Mouse (Mus musculus): Measurements from ENCODE around the gene Ctsl.

Gene Ctsl

GRCm38 (mm10) chr13:64370173-64370940, at the start of gene Ctsl:
Ctsl (minus strand) TSS chr13:64370890.
- peak; percentile 75 for DNase-seq (ENCODE audit: low read depth, low spot score)

GRCm38 (mm10) chr13:64416955-64417601, 46.4 kb upstream of the Ctsl start:
- DNase-seq (ENCODE audit: low read depth, low spot score): no peak

GRCm38 (mm10) chr13:64415659-64416058, 45.0 kb upstream of the Ctsl start:
- no peak for DNase-seq (ENCODE audit: low read depth, low spot score)

- no peak for DNase-seq (ENCODE audit: low read depth, low spot score)
Measured at GRCm38 (mm10) chr13:64412752-64413257, 42.1 kb upstream of the Ctsl start.

GRCm38 (mm10) chr13:64411282-64411681, 40.6 kb upstream of the Ctsl start:
- no peak for DNase-seq (ENCODE audit: low read depth, low spot score)

GRCm38 (mm10) chr13:64410604-64411003, 39.9 kb upstream of the Ctsl start:
- DNase-seq (ENCODE audit: low read depth, low spot score): no peak

- DNase-seq (ENCODE audit: low read depth, low spot score): no peak
Measured at GRCm38 (mm10) chr13:64407992-64408391, 37.3 kb upstream of the Ctsl start.

- no peak for DNase-seq (ENCODE audit: low read depth, low spot score)
Measured at GRCm38 (mm10) chr13:64405550-64405949, 34.9 kb upstream of the Ctsl start.

- no peak for DNase-seq (ENCODE audit: low read depth, low spot score)
Measured at GRCm38 (mm10) chr13:64403519-64403918, 32.8 kb upstream of the Ctsl start.

GRCm38 (mm10) chr13:64402951-64403460, 32.3 kb upstream of the Ctsl start:
- no peak for DNase-seq (ENCODE audit: low read depth, low spot score)

- DNase-seq (ENCODE audit: low read depth, low spot score): no peak
Measured at GRCm38 (mm10) chr13:64402504-64402949, 31.8 kb upstream of the Ctsl start.

GRCm38 (mm10) chr13:64402006-64402405, 31.3 kb upstream of the Ctsl start:
- no peak for DNase-seq (ENCODE audit: low read depth, low spot score)

GRCm38 (mm10) chr13:64400801-64401361, 30.2 kb upstream of the Ctsl start:
- DNase-seq (ENCODE audit: low read depth, low spot score): no peak

GRCm38 (mm10) chr13:64399906-64400305, 29.2 kb upstream of the Ctsl start:
- no peak for DNase-seq (ENCODE audit: low read depth, low spot score)

- DNase-seq (ENCODE audit: low read depth, low spot score): no peak
Measured at GRCm38 (mm10) chr13:64398065-64398464, 27.4 kb upstream of the Ctsl start.

- DNase-seq (ENCODE audit: low read depth, low spot score): no peak
Measured at GRCm38 (mm10) chr13:64396979-64397378, 26.3 kb upstream of the Ctsl start.

GRCm38 (mm10) chr13:64388415-64388814, 17.7 kb upstream of the Ctsl start:
- no peak for DNase-seq (ENCODE audit: low read depth, low spot score)

GRCm38 (mm10) chr13:64386048-64386447, 15.4 kb upstream of the Ctsl start:
- no peak for DNase-seq (ENCODE audit: low read depth, low spot score)

- no peak for DNase-seq (ENCODE audit: low read depth, low spot score)
Measured at GRCm38 (mm10) chr13:64384937-64385336, 14.2 kb upstream of the Ctsl start.

- no peak for DNase-seq (ENCODE audit: low read depth, low spot score)
Measured at GRCm38 (mm10) chr13:64380251-64380650, 9.6 kb upstream of the Ctsl start.

- DNase-seq (ENCODE audit: low read depth, low spot score): no peak
Measured at GRCm38 (mm10) chr13:64378601-64379000, 7.9 kb upstream of the Ctsl start.

GRCm38 (mm10) chr13:64376472-64376871, 5.8 kb upstream of the Ctsl start:
- no peak for DNase-seq (ENCODE audit: low read depth, low spot score)

Data from c-Kit-negative CD71-positive TER-119-positive erythroid progenitor cells, embryonic 14.5 days (primary cell).